Mouse (Mus musculus) G1E (cell line): ENCODE data around the gene Gm21778. TPM values are rescaled to one million over a fixed set of nuclear protein-coding genes. Genes with fewer than 3 reads are reported as not detected.
"Not testable (repeated sequence)": the region's sequence is repeated elsewhere in the genome, so short reads cannot be mapped to it uniquely, and the experiment has no call there.

Source experiments
- ATAC-seq: 2 replicates; pipeline ENCODE4 v1.8.0; 2016; ENCODE audit warnings: mild to moderate bottlenecking; ENCODE audit not compliant: insufficient number of reproducible peaks, poor library complexity, low FRiP score, severe bottlenecking; ENCODE audit errors: extremely low read depth
- DNase-seq: peaks from one replicate; pipeline ENCODE4 v3.0.0; 2012; ENCODE audit warnings: low spot score
- H3K27me3 ChIP-seq: 2 replicates; pipeline ENCODE4 v1.6.1; 2012; ENCODE audit warnings: mild to moderate bottlenecking, low read length, inconsistent platforms; ENCODE audit not compliant: insufficient read depth
- H3K36me3 ChIP-seq: replicated peaks from 2 replicates; pipeline ENCODE3; 2012; ENCODE audit warnings: mild to moderate bottlenecking, inconsistent platforms
- H3K4me1 ChIP-seq: 2 replicates; pipeline ENCODE4 v1.6.1; 2012; ENCODE audit warnings: low read depth, low read length, inconsistent platforms, mixed read lengths; ENCODE audit not compliant: insufficient read depth
- H3K4me3 ChIP-seq: 2 replicates; pipeline ENCODE4 v1.5.1; 2012; ENCODE audit warnings: low read depth, mild to moderate bottlenecking, inconsistent platforms, low read length, moderate library complexity, mixed read lengths
- H3K9me3 ChIP-seq: replicated peaks from 2 replicates; pipeline ENCODE4 v1.6.1; 2012; ENCODE audit warnings: inconsistent platforms
- polyA plus RNA-seq: library from polyadenylated mRNA; stranded (reverse); fragments of >175 nt; gene quantifications from 2 replicates; pipeline ENCODE4 v1.2.3, GENCODE M21; 2012
- total RNA-seq, 2 experiments: library from RNA; stranded (forward) in 1 of 2; stranded (reverse) in 1 of 2; fragments of 200-1000 nt in 1 of 2; fragments of >200 nt in 1 of 2; fragmentation: Nextera tagmentation in 1 of 2; gene quantifications; 2 replicates each; pipeline ENCODE4 v1.2.3; 2014 to 2017

The Gm21778 gene
- total RNA-seq (2014; fragmentation: Nextera tagmentation) (not detected in 2 replicates), total RNA-seq (2017) (not detected in 2 replicates), polyA plus RNA-seq (not detected in 2 replicates)

GRCm38 (mm10) chrY:5942160-5942559, at the start of gene Gm21778:
TSS of gene Gm21778 (plus strand) at chrY:5942460.
- not testable (repeated sequence) for H3K9me3 ChIP-seq, H3K27me3 ChIP-seq, H3K4me3 ChIP-seq, DNase-seq, H3K4me1 ChIP-seq, ATAC-seq, H3K36me3 ChIP-seq

Other genes with a start within 250 kb of the Gm21778 start
- not detected in 2 replicates for gene Gm20914, start 216.5 kb upstream of the Gm21778 start, total RNA-seq (2014; fragmentation: Nextera tagmentation)
- gene Gm20914, start 216.5 kb upstream of the Gm21778 start, total RNA-seq (2017) = not detected in 2 replicates
- gene Gm20914, start 216.5 kb upstream of the Gm21778 start, polyA plus RNA-seq = not detected in 2 replicates
- not detected in 2 replicates for gene Gm28171, start 149.1 kb upstream of the Gm21778 start, total RNA-seq (2014; fragmentation: Nextera tagmentation)
- gene Gm28171, start 149.1 kb upstream of the Gm21778 start, total RNA-seq (2017) = not detected in 2 replicates
- not detected in 2 replicates for gene Gm28171, start 149.1 kb upstream of the Gm21778 start, polyA plus RNA-seq